Mouse (Mus musculus) T-helper 17 cell (primary cell): ENCODE results near the gene Ppp1r3g.
"Not testable (repeated sequence)": the region's sequence is repeated elsewhere in the genome, so short reads cannot be mapped to it uniquely, and the experiment has no call there.

ENCODE experiments used
- in situ Hi-C, 2 experiments: fragments of 300-600 bp; cut with MboI, MseI; formaldehyde crosslinking; loops; 1 replicate in 1 of 2; 2 replicates in 1 of 2; pipeline ENCODE4 v1.15.1; 2025; ENCODE audit warnings: high pct_unique_total_duplicates in 2 of 2

The Ppp1r3g gene

GRCm38 (mm10) chr13:35958539-35958938 lies at the start of gene Ppp1r3g:
TSS of gene Ppp1r3g (plus strand) at chr13:35958839.
- in situ Hi-C loops: loop anchor here in 1 of 2 experiments (10.0 kb wide), 1 partner anchor 874 kb away; no protein-coding TSS in a partner anchor

- in situ Hi-C loops: no loop called here
These were observed 47.2 kb upstream of the Ppp1r3g start for GRCm38 (mm10) chr13:35911476-35911875.

- in situ Hi-C loops: no loop called here
These were observed 20.6 kb upstream of the Ppp1r3g start for GRCm38 (mm10) chr13:35937991-35938390.

GRCm38 (mm10) chr13:35939871-35940665 lies 18.6 kb upstream of the Ppp1r3g start:
- in situ Hi-C loops: no loop called here

- in situ Hi-C loops: no loop called here
These were observed 17.7 kb upstream of the Ppp1r3g start for GRCm38 (mm10) chr13:35940934-35941333.

- in situ Hi-C loops: no loop called here
These were observed 11.8 kb upstream of the Ppp1r3g start for GRCm38 (mm10) chr13:35946659-35947353.

GRCm38 (mm10) chr13:35947354-35948000 lies 11.2 kb upstream of the Ppp1r3g start:
- in situ Hi-C loops: no loop called here

- in situ Hi-C loops: loop anchor here in 1 of 2 experiments (10.0 kb wide), 1 partner anchor 865 kb away; no protein-coding TSS in a partner anchor
These were observed 8.7 kb upstream of the Ppp1r3g start for GRCm38 (mm10) chr13:35949814-35950455.

- in situ Hi-C loops: loop anchor here in 1 of 2 experiments (10.0 kb wide), 1 partner anchor 875 kb away; no protein-coding TSS in a partner anchor
These were observed 890 bp downstream of the Ppp1r3g start for GRCm38 (mm10) chr13:35959391-35960067.

- in situ Hi-C loops: no loop called here
These were observed 4.9 kb downstream of the Ppp1r3g start for GRCm38 (mm10) chr13:35963583-35963982.

GRCm38 (mm10) chr13:35967690-35968089 lies 9.1 kb downstream of the Ppp1r3g start:
- in situ Hi-C loops: no loop called here

- in situ Hi-C loops: no loop called here
These were observed 9.6 kb downstream of the Ppp1r3g start for GRCm38 (mm10) chr13:35968131-35968718.

GRCm38 (mm10) chr13:35968719-35969430 lies 10.2 kb downstream of the Ppp1r3g start:
- in situ Hi-C loops: no loop called here

- in situ Hi-C loops: no loop called here
These were observed 10.7 kb downstream of the Ppp1r3g start for GRCm38 (mm10) chr13:35969431-35969721.

- in situ Hi-C loops: no loop called here
These were observed 11.2 kb downstream of the Ppp1r3g start for GRCm38 (mm10) chr13:35969829-35970228.

GRCm38 (mm10) chr13:35976912-35977311 lies 18.3 kb downstream of the Ppp1r3g start:
- in situ Hi-C loops: no loop called here

- in situ Hi-C loops: no loop called here
These were observed 21.8 kb downstream of the Ppp1r3g start for GRCm38 (mm10) chr13:35980471-35980870.

- in situ Hi-C loops: no loop called here
These were observed 24.3 kb downstream of the Ppp1r3g start for GRCm38 (mm10) chr13:35982985-35983384.

- in situ Hi-C loops: no loop called here
These were observed 30.7 kb downstream of the Ppp1r3g start for GRCm38 (mm10) chr13:35989329-35989728.

- in situ Hi-C loops: not testable (repeated sequence)
These were observed 32.5 kb downstream of the Ppp1r3g start for GRCm38 (mm10) chr13:35991185-35991584.
